Mouse (Mus musculus) liver, embryonic 11.5 days (tissue): ENCODE measurements around the gene Akt2. TPM values are rescaled to one million over a fixed set of nuclear protein-coding genes. Genes with fewer than 3 reads are reported as not detected.
A peak's percentile ranks its signal among the peaks of the same experiment; 100 is the strongest.

Source experiments
- ATAC-seq: fragments of 200-750 bp; cut with Nextera tagmentation; replicated peaks from 2 replicates; pipeline ENCODE4 v1.8.0; 2017; ENCODE audit warnings: moderate number of reproducible peaks, mild to moderate bottlenecking, moderate TSS enrichment, moderate library complexity; ENCODE audit not compliant: low FRiP score
- DNase-seq: peaks from one replicate; pipeline ENCODE4 v3.0.0-alpha.2; 2017; ENCODE audit warnings: low spot score
- H3K27ac ChIP-seq: fragments of 300-500 bp; sonication (generic); 2 replicates; pipeline ENCODE4 v1.5.1; 2014; ENCODE audit warnings: mild to moderate bottlenecking, low read depth, low read length, control low read depth
- H3K27me3 ChIP-seq: fragments of 300-500 bp; sonication (generic); replicated peaks from 2 replicates; pipeline ENCODE4 v1.6.1; 2014; ENCODE audit warnings: low read length, mixed read lengths; ENCODE audit not compliant: control insufficient read depth, insufficient read depth
- H3K36me3 ChIP-seq: fragments of 300-500 bp; sonication (generic); 2 replicates; pipeline ENCODE4 v1.6.1; 2014; ENCODE audit warnings: mild to moderate bottlenecking, low read length, moderate library complexity, mixed read lengths; ENCODE audit not compliant: control insufficient read depth, insufficient read depth
- H3K4me1 ChIP-seq: fragments of 300-500 bp; sonication (generic); replicated peaks from 2 replicates; pipeline ENCODE4 v1.6.1; 2014; ENCODE audit warnings: low read length, mixed read lengths; ENCODE audit not compliant: control insufficient read depth, insufficient read depth
- H3K4me2 ChIP-seq: fragments of 300-500 bp; sonication (generic); 2 replicates; pipeline ENCODE4 v1.6.1; 2014; ENCODE audit warnings: mild to moderate bottlenecking, control low read depth, moderate library complexity
- H3K4me3 ChIP-seq: fragments of 300-500 bp; sonication (generic); 2 replicates; pipeline ENCODE4 v1.5.1; 2014; ENCODE audit warnings: low read depth, low read length, control low read depth
- H3K9ac ChIP-seq: fragments of 300-500 bp; sonication (generic); 2 replicates; pipeline ENCODE4 v1.6.1; 2014; ENCODE audit warnings: low read depth, low read length, control low read depth
- H3K9me3 ChIP-seq: fragments of 300-500 bp; sonication (generic); 2 replicates; pipeline ENCODE4 v1.6.1; 2016; ENCODE audit warnings: low read length, inconsistent platforms, mixed read lengths; ENCODE audit not compliant: control insufficient read depth
- WGBS: fragments of 180-500 bp; shearing (Covaris S2); extraction: QIAGEN DNeasy Blood & Tissue Kit; methylation state at CpG from one replicate; pipeline ENCODE4 v1.1.7; 2014; 5-methylcytosine and 5-hydroxymethylcytosine counted together
- polyA plus RNA-seq: library from polyadenylated mRNA; unstranded; fragments of >200 nt; fragmentation: Nextera tagmentation; extraction: Ambion mirVana; gene quantifications from 2 replicates; pipeline ENCODE4 v1.2.1, GENCODE M21; 2014

The Akt2 gene
- polyA plus RNA-seq, 1 experiment from 2014 or later: 68.4 TPM

GRCm38 (mm10) chr7:27656600-27656999, 65.2 kb downstream of the Akt2 start:
- DNase-seq: no peak
- Histone ChIP-seq H3K9me3 (no peaks in the 10 kb centered on the region), H3K27ac (no peak overlapping the region), H3K9ac (no peak overlapping the region), H3K27me3 (peaks cover 77% of the 10 kb centered on the region), H3K4me1 (peaks cover 7% of the 10 kb centered on the region; the same call in 1 of the 2 replicates), H3K4me3 (no peak overlapping the region), H3K4me2 (no peak overlapping the region), H3K36me3 (no peaks in the 10 kb centered on the region)
- no peak for ATAC-seq
- WGBS: 83% methylated on average over 16 of the region's 16 CpGs

- Histone ChIP-seq H3K4me2 (peak overlapping the region; percentile 32), H3K4me1 (peaks cover 7% of the 10 kb centered on the region; the same call in 1 of the 2 replicates), H3K27ac (no peak overlapping the region), H3K9ac (no peak overlapping the region), H3K9me3 (no peaks in the 10 kb centered on the region), H3K4me3 (no peak overlapping the region; the same call in 1 of the 2 replicates), H3K27me3 (peaks cover 68% of the 10 kb centered on the region), H3K36me3 (no peaks in the 10 kb centered on the region)
- DNase-seq (no peak), ATAC-seq (no peak)
- 15% methylated on average over 53 of the region's 53 CpGs for WGBS
These were observed 66.6 kb downstream of the Akt2 start for GRCm38 (mm10) chr7:27657824-27658395.

DNA sequence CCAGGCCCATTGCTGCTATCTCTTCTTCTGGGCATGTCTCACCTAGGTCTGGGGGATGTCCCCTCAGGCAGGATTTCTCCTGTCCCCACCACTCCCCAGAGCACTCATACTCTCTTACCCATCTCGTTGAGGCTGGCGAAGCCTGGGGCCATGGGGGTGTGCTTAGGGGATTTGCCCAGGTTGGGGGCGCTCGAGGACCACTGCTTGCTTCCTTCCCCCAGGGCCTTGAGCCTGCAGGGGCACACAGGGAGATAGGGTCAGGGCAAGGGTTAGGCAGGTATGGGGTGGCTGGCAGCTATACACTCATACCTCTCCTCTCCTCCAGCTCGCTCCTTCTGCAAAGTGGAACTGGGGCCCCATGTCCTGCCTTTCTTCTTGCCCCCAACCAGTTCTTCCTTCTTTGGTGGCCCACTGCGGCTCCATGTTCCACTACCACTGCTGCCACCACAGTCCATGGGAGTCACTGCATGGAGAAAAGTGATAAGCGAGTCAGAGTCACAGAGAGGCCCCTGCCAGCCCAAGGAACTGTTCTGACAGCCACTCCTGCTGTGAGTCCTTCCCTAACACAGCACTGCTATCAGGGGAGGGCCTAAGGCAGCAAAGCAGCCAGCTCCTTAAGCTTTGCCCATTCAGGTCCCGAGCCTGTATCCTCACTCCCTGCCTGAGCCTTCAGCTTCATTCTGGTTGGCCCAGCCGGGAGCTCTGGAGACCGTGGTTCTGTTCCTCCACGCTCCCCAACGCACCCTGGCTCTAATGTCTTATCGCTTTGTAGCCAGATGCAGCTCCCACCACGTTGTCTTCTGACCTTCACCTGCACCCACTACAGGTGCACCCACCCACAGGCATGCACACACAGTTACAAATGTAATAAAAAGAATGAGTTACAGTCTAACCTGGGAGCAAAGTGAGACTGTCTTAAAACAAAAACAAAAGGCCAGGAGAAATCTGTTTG, 67.6 kb downstream of the Akt2 start:
- WGBS: 45% methylated on average over 14 of the region's 14 CpGs
- ATAC-seq: peak; percentile 89
- Histone ChIP-seq H3K4me1 (peaks cover 7% of the 10 kb centered on the region; the same call in 1 of the 2 replicates), H3K36me3 (no peaks in the 10 kb centered on the region), H3K4me2 (peak overlapping the region; percentile 2), H3K4me3 (no peak overlapping the region), H3K27ac (no peak overlapping the region), H3K9me3 (no peaks in the 10 kb centered on the region), H3K27me3 (peaks cover 57% of the 10 kb centered on the region), H3K9ac (no peak overlapping the region)
- DNase-seq: peak; percentile 40

- ATAC-seq (no peak), DNase-seq (no peak)
- Histone ChIP-seq H3K9me3 (no peaks in the 10 kb centered on the region), H3K27me3 (peaks cover 27% of the 10 kb centered on the region), H3K4me3 (no peak overlapping the region), H3K9ac (no peak overlapping the region), H3K4me1 (0 out of 2 replicates have a peak, but pooled peaks cover 7% of the 10 kb centered on the region), H3K36me3 (no peaks in the 10 kb centered on the region; the same call in 1 of the 2 replicates), H3K4me2 (no peak overlapping the region), H3K27ac (no peak overlapping the region)
- WGBS: 81% methylated on average over 4 of the region's 4 CpGs
These were observed 70.7 kb downstream of the Akt2 start for GRCm38 (mm10) chr7:27662038-27662437.

DNA sequence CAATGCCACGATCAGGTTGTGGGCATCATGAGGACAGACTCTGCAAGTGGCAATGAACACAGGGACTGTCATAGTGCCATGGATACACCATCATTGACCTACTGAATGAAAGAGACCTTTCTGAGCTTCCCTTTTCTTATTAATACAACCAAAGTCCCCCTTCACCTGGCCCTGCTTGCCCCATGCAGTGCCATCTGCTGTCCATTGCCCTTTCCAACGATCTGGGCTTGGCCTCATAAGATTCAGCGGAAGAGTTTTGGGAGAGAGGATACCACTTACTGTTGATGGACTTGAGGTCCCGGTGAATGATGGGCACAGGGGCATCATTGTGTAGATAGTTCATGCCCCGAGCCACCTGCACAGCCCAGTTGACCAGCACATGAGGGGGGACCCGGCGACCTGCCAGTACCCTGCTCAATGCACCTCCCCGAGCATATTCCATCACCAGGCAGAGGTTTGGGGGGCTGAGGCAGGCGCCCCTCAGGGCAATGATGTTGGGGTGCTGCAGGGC, 81.8 kb downstream of the Akt2 start:
- no peak for ATAC-seq

DNA sequence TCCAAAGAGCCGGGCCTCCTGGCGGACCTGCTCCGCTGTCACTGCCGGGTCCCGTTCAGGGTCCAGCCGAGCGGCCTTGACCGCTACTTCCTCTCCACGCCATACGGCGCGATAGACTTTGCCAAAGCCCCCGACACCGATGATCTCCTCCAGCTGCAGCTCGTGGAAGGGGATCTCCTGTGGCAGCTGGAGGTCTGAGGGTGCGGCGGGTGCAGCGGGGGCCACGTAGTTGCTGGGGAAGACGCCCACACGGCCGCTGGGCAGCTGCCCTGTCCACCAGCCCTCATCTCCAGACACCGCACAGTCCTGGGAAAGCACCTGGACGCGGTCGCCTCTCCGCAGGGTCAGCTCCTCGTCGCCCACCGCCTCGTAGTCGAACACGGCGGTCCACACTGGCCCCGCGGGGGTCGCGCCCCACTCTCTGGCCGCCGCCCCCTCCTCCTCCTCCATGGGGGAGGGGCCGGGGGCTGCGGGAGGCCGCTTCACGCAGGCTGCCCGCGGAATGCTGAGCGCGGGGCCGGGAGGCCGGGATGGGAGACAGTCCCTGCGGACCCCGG, 82.3 kb downstream of the Akt2 start:
- Histone ChIP-seq H3K4me3 (peak overlapping the region; percentile 80), H3K9ac (peak overlapping the region; percentile 68), H3K27me3 (no peaks in the 10 kb centered on the region), H3K4me1 (peaks cover 9% of the 10 kb centered on the region), H3K27ac (no peak overlapping the region), H3K36me3 (no peaks in the 10 kb centered on the region), H3K9me3 (no peaks in the 10 kb centered on the region), H3K4me2 (peak overlapping the region; percentile 100)
- ATAC-seq: no peak
- DNase-seq: no peak
- WGBS: 2% methylated on average over 48 of the region's 52 CpGs

More for the DNA sequence above, 81.8 kb downstream of the Akt2 start:
- Histone ChIP-seq H3K4me3 (peak overlapping the region; percentile 80), H3K4me2 (peak overlapping the region; percentile 100), H3K36me3 (no peaks in the 10 kb centered on the region), H3K9ac (peak overlapping the region; percentile 68), H3K9me3 (no peaks in the 10 kb centered on the region), H3K4me1 (peaks cover 9% of the 10 kb centered on the region), H3K27me3 (no peaks in the 10 kb centered on the region), H3K27ac (no peak overlapping the region)
- WGBS: 56% methylated on average over 9 of the region's 9 CpGs
- no peak for DNase-seq

GRCm38 (mm10) chr7:27674195-27674521, 82.8 kb downstream of the Akt2 start:
- peak overlapping the region; percentile 30 for H3K27ac ChIP-seq
- under 1% methylated on average over 36 of the region's 38 CpGs for WGBS
- peak; percentile 66 for ATAC-seq

GRCm38 (mm10) chr7:27674522-27675221, 83.3 kb downstream of the Akt2 start, which contains the start of gene Map3k10:
Gene Map3k10 (minus strand): TSS chr7:27674598.
- WGBS: 1% methylated on average over 31 of the region's 31 CpGs
- DNase-seq: peak; percentile 97
- Histone ChIP-seq H3K4me1 (peaks cover 9% of the 10 kb centered on the region), H3K4me3 (peak within 1 kb of the TSS; percentile 80), H3K27ac (peak within 1 kb of the TSS; percentile 30), H3K9ac (peak within 1 kb of the TSS; percentile 68), H3K27me3 (no peaks in the 10 kb centered on the region), H3K9me3 (no peaks in the 10 kb centered on the region), H3K36me3 (no peaks in the 10 kb centered on the region), H3K4me2 (peak within 1 kb of the TSS; percentile 100)
- ATAC-seq: peak; percentile 98

More at GRCm38 (mm10) chr7:27674195-27674521, 82.8 kb downstream of the Akt2 start:
- Histone ChIP-seq H3K4me2 (peak overlapping the region; percentile 100), H3K36me3 (no peaks in the 10 kb centered on the region), H3K9me3 (no peaks in the 10 kb centered on the region), H3K4me3 (peak overlapping the region; percentile 80), H3K27me3 (no peaks in the 10 kb centered on the region), H3K9ac (peak overlapping the region; percentile 68), H3K4me1 (peaks cover 9% of the 10 kb centered on the region)
- DNase-seq: no peak
